Comparison of ENCODE assay signal across 9 mouse cellular contexts in the genomic region with DNA sequence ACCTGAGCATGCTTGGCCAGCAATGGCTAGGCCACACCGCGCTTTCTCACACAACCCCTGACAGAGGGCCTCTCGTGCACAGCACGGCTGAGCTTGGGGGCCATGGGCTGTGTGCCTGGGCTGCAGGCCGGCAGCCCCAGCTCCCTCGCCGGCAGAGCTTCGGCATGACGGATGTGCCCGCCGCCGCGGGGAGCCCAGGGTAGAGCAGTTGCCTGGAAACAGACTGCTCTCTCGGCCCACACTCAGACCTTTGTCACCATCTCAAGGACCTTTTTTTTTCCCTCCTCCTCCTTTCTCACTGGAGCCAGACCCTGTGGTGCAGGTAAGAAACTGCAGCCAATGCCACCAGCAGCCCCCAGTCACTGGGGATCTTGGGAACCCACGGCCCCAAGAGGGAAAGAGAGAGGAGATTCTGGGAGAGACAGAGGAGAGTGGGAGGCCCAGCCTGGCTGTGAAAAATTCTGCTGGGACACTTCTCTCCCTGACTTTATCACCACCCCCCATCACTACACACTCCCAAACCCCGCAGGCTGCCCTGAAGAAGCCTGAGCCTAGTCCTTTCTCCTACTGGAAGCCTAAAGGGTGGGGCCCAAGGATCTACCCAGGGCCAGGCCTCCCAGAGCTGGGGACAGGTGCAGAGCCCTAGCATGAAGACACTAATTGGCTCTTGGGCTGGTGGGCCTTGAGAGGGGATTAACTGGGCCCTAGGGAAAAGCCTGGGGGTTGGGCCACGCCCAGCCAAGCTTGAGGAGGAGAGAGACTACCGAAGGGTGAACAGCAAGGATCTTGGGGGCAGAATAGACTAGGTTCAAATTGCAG. TPM values are rescaled to one million over a fixed set of nuclear protein-coding genes. Genes with fewer than 3 reads are reported as not detected.
DNase-seq lines count a peak whose midpoint lies in the region; ATAC-seq lines count a peak whose summit lies in the region.
"Had no signal": no experiment of that assay in that cellular context is flagged by ENCODE, and none has a peak within 500 bp of the region (broad histone marks: within the 10 kb centered on the region; RNA-seq: fewer than 3 reads in every experiment).

No protein-coding gene starts in this region.

- no peaks in the 10 kb centered on the region for H3K27me3 ChIP-seq in lung, embryonic 15.5 days
- H3K27me3 ChIP-seq in forebrain, embryonic 10.5 days (ENCODE audit: poor library complexity, severe bottlenecking): peaks cover 59% of the 10 kb centered on the region
- H3K27me3 ChIP-seq in liver, embryonic 15.5 days: no peaks in the 10 kb centered on the region

- peak; percentile 33; the same call in 1 of the 2 replicates for ATAC-seq in lung, embryonic 15.5 days (ENCODE audit: borderline replicate concordance, extremely low read depth, low FRiP score, low TSS enrichment)
- ATAC-seq in liver, embryonic 15.5 days (ENCODE audit: insufficient read depth): no peak

- no peak for DNase-seq in lung, adult 18-20 months
- DNase-seq in cerebellum, adult 18-20 months: peak; percentile 72 to 78
- DNase-seq in forebrain, embryonic 10.5 days (ENCODE audit: extremely low spot score, low spot score): peak; percentile 54
- DNase-seq in urinary bladder, postnatal 14 days (ENCODE audit: low spot score): no peak
- DNase-seq in ovary, postnatal 10 days (ENCODE audit: low spot score): no peak
- DNase-seq in heart, adult 8-10 months (ENCODE audit: low spot score): no peak

- H3K36me3 ChIP-seq in lung, embryonic 15.5 days: no peaks in the 10 kb centered on the region
- no peaks in the 10 kb centered on the region for H3K36me3 ChIP-seq in forebrain, embryonic 10.5 days (replicated peaks)
- no peaks in the 10 kb centered on the region for H3K36me3 ChIP-seq in liver, embryonic 15.5 days (replicated peaks)

- no peak overlapping the region for H3K4me2 ChIP-seq in lung, embryonic 15.5 days
- peak overlapping the region; percentile 23 for H3K4me2 ChIP-seq in liver, embryonic 15.5 days

- peaks cover 16% of the 10 kb centered on the region for H3K4me1 ChIP-seq in lung, embryonic 15.5 days
- peaks cover 52% of the 10 kb centered on the region for H3K4me1 ChIP-seq in forebrain, embryonic 10.5 days
- H3K4me1 ChIP-seq in liver, embryonic 15.5 days (replicated peaks): peaks cover 88% of the 10 kb centered on the region

- 0 out of 2 replicates have a peak overlapping the region, but pooled peaks have one; percentile 16 for H3K27ac ChIP-seq in lung, embryonic 15.5 days
- H3K27ac ChIP-seq in forebrain, embryonic 10.5 days: peak overlapping the region; percentile 82
- peak overlapping the region; percentile 30; the same call in 1 of the 2 replicates for H3K27ac ChIP-seq in liver, embryonic 15.5 days (replicated peaks)

- no peak overlapping the region for H3K9ac ChIP-seq in lung, embryonic 15.5 days
- H3K9ac ChIP-seq in liver, embryonic 15.5 days: 0 out of 2 replicates have a peak overlapping the region, but pooled peaks have one; percentile 15

- no peaks in the 10 kb centered on the region for H3K9me3 ChIP-seq in lung, embryonic 15.5 days
- no peaks in the 10 kb centered on the region for H3K9me3 ChIP-seq in forebrain, embryonic 10.5 days
- no peaks in the 10 kb centered on the region for H3K9me3 ChIP-seq in liver, embryonic 15.5 days (replicated peaks)

- no peak overlapping the region for H3K4me3 ChIP-seq in lung, embryonic 15.5 days
- peak overlapping the region; percentile 32 for H3K4me3 ChIP-seq in forebrain, embryonic 10.5 days
- no peak overlapping the region for H3K4me3 ChIP-seq in liver, embryonic 15.5 days (replicated peaks)

- WGBS in lung, embryonic 15.5 days: 16% methylated on average over 18 of the region's 18 CpGs
- WGBS in forebrain, embryonic 10.5 days: 7% methylated on average over 18 of the region's 18 CpGs
- WGBS in liver, embryonic 15.5 days (ENCODE audit: insufficient replicate concordance): 32% methylated on average over 18 of the region's 18 CpGs

RNA-seq across cellular contexts. Expression of a gene that starts 16.8 kb away (rescaled TPM):
- polyA plus RNA-seq in lung, embryonic 15.5 days (2015; fragmentation: Nextera tagmentation; extraction: Ambion mirVana): not detected in 2 replicates
- not detected in 2 replicates for polyA plus RNA-seq in forebrain, embryonic 10.5 days (2016; fragmentation: Nextera tagmentation; extraction: Ambion mirVana)
- not detected in 2 replicates for polyA plus RNA-seq in liver, embryonic 15.5 days (2015; fragmentation: Nextera tagmentation; extraction: Ambion mirVana)
- total RNA-seq in heart, adult 8-10 months (2022): not detected
- total RNA-seq: neutrophil, adult 5-6 weeks had no signal

RNA-seq across cellular contexts. Expression of a gene that starts 20.4 kb away (rescaled TPM):
- 10.2 and 11.3 TPM in 2 replicates for polyA plus RNA-seq in lung, embryonic 15.5 days (2015; fragmentation: Nextera tagmentation; extraction: Ambion mirVana)
- 11.7 and 12.3 TPM in 2 replicates for polyA plus RNA-seq in forebrain, embryonic 10.5 days (2016; fragmentation: Nextera tagmentation; extraction: Ambion mirVana)
- 4.7 and 4.9 TPM in 2 replicates for polyA plus RNA-seq in liver, embryonic 15.5 days (2015; fragmentation: Nextera tagmentation; extraction: Ambion mirVana)
- total RNA-seq in heart, adult 8-10 months (2022): 1 to 10 TPM; 2.2 to 3.6 (median 3.0) TPM

Comparison
In these comparisons a context has a peak if more than half of its experiments do, and no peak if none do; other contexts are left out.
1. H3K27ac ChIP-seq: peak in every context shown above with its lines; median percentile 82 in forebrain, embryonic 10.5 days; 30 in liver, embryonic 15.5 days; 16 in lung, embryonic 15.5 days.
2. DNase-seq: peak in cerebellum, adult 18-20 months (2 of 2) and forebrain, embryonic 10.5 days (single experiment); none in lung, adult 18-20 months (0 of 2), urinary bladder, postnatal 14 days (single experiment), ovary, postnatal 10 days (single experiment) and heart, adult 8-10 months (single experiment).